Mouse (Mus musculus) ES-Bruce4 (cell line): ENCODE data around the gene Plcl1.

Source experiments
- CTCF ChIP-seq: IDR thresholded peaks from one replicate; pipeline ENCODE4 v1.8.1; 2011; ENCODE audit warnings: low read depth, low read length
- POLR2A ChIP-seq: IDR thresholded peaks from one replicate; pipeline ENCODE4 v1.8.1; 2011; ENCODE audit warnings: low read length; ENCODE audit not compliant: insufficient read depth

DNA sequence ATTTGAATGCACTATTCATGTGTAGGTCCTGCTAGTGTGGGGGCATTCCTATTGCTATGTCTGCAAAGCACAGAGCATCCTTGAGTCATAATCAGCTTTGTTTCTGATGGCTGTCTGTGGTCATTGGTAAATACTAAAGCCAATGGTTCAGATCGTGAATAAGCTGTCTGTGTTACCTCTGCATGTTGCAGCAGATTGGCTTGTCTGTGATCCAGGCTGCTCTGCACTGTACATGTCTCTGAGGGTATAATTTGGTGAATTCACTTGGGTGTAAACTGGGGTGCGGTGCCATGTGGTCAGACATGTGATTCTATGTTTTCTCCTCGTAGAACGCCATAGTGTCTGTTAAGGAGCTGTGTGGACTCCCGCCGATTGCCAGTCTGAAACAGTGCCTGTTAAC is 295.9 kb downstream of the Plcl1 start:
- TF ChIP-seq POLR2A (no peak), CTCF (no peak)
